Comparison of ENCODE assay signal across 24 mouse cellular contexts in the genomic region with DNA sequence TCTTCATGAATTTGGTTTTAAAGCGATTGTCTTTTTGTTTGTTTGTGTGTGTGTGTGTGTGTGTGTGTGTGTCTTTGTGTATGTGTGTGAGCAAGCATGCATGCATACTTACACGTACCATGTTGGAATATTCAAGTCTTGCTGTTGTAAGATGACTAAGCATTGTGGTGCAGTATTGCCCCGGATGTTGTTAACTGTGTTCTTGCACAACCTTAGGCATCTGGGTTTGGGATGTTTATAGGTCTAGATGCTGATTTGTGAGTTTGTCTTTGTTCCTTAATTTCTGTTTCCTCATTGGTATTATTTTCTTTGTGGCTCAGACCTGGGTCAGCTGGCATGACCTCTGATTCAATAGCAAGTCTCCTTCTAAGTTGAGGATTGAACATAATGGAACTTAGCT. TPM values are rescaled to one million over a fixed set of nuclear protein-coding genes. Genes with fewer than 3 reads are reported as not detected.
"Had no signal": no experiment of that assay in that cellular context is flagged by ENCODE, and none has a peak within 500 bp of the region (broad histone marks: within the 10 kb centered on the region; RNA-seq: fewer than 3 reads in every experiment).

No protein-coding gene starts in this region.

- DNase-seq: lung, adult 18-20 months; lung, embryonic 14.5 days; lung, postnatal 10 days; lung, postnatal 4 days; retina, postnatal 1 day; right cerebral cortex, adult 18-20 months; right cerebral cortex, postnatal 25 days; right cerebral cortex, postnatal 4 days; thymus, adult 2 months; thymus, postnatal 25 days; thymus, postnatal 4 days had no signal

- H3K9me3 ChIP-seq: megakaryocyte, embryonic 14.5 days; midbrain, embryonic 15.5 days; stomach, embryonic 15.5 days had no signal

- H3K4me3 ChIP-seq: liver, embryonic 12.5 days; megakaryocyte, embryonic 14.5 days; midbrain, embryonic 13.5 days; midbrain, embryonic 15.5 days; neural tube, embryonic 12.5 days; stomach, embryonic 15.5 days had no signal

- ATAC-seq: liver, embryonic 12.5 days; midbrain, embryonic 13.5 days; midbrain, embryonic 15.5 days had no signal

- H3K27me3 ChIP-seq: liver, embryonic 12.5 days; megakaryocyte, embryonic 14.5 days; midbrain, embryonic 13.5 days; midbrain, embryonic 15.5 days; neural tube, embryonic 12.5 days; stomach, embryonic 15.5 days had no signal

- H3K36me3 ChIP-seq: liver, embryonic 12.5 days; midbrain, embryonic 13.5 days; midbrain, embryonic 15.5 days; neural tube, embryonic 12.5 days; stomach, embryonic 15.5 days had no signal

- H3K9ac ChIP-seq: liver, embryonic 12.5 days; liver, embryonic 14.5 days; lung, embryonic 14.5 days; midbrain, embryonic 13.5 days; midbrain, embryonic 15.5 days; neural tube, embryonic 12.5 days; stomach, embryonic 15.5 days had no signal

- H3K27ac ChIP-seq: liver, embryonic 12.5 days; liver, embryonic 14.5 days; midbrain, embryonic 13.5 days; midbrain, embryonic 15.5 days; neural tube, embryonic 12.5 days; stomach, embryonic 15.5 days; stomach, postnatal 0 days had no signal

- H3K4me2 ChIP-seq: liver, embryonic 12.5 days; lung, embryonic 14.5 days; midbrain, embryonic 11.5 days; midbrain, embryonic 13.5 days; midbrain, embryonic 15.5 days; neural tube, embryonic 12.5 days; stomach, embryonic 15.5 days had no signal

- H3K4me1 ChIP-seq: liver, embryonic 12.5 days; megakaryocyte, embryonic 14.5 days; midbrain, embryonic 13.5 days; midbrain, embryonic 15.5 days; neural tube, embryonic 12.5 days; stomach, embryonic 15.5 days had no signal

RNA-seq across cellular contexts. Expression of a gene that starts 11.9 kb away (rescaled TPM):
- polyA plus RNA-seq: lung, embryonic 14.5 days; lung, embryonic 16.5 days; midbrain, embryonic 11.5 days; midbrain, embryonic 13.5 days; midbrain, embryonic 15.5 days; neural tube, embryonic 12.5 days; neural tube, embryonic 14.5 days; small intestine, adult 2 months; spleen, adult 2 months had no signal
